24 mouse cellular contexts compared by ENCODE assay signal in genomic region chr5:51410006-51410405, GRCm38 (mm10).
DNase-seq lines count a peak whose midpoint lies in the region; ATAC-seq and TF ChIP-seq lines count a peak whose summit lies in the region.
"Had no signal": no experiment of that assay in that cellular context is flagged by ENCODE, and none has a peak within 500 bp of the region (broad histone marks: within the 10 kb centered on the region; RNA-seq: fewer than 3 reads in every experiment).

No protein-coding gene starts in this region.

- WGBS in forebrain, embryonic 14.5 days, result 16% methylated on average over 1 of the region's 1 CpGs
- 66% methylated on average over 1 of the region's 1 CpGs for WGBS in forebrain, embryonic 12.5 days
- WGBS in lung, embryonic 14.5 days, result 47% methylated on average over 1 of the region's 1 CpGs

- no peak overlapping the region for H3K27ac ChIP-seq in forebrain, embryonic 14.5 days (ENCODE audit: low read depth, low read length)
- H3K27ac ChIP-seq in forebrain, embryonic 12.5 days, result no peak overlapping the region
- no peak overlapping the region for H3K27ac ChIP-seq in lung, embryonic 14.5 days (ENCODE audit: low read depth)
- H3K27ac ChIP-seq: embryonic facial prominence, embryonic 12.5 days; embryonic facial prominence, embryonic 15.5 days; forebrain, embryonic 10.5 days; forebrain, embryonic 13.5 days had no signal

- H3K4me1 ChIP-seq in forebrain, embryonic 14.5 days (ENCODE audit: control insufficient read depth, insufficient read depth, low read length), result peaks cover 9% of the 10 kb centered on the region
- H3K4me1 ChIP-seq in forebrain, embryonic 12.5 days, result peaks cover 10% of the 10 kb centered on the region
- H3K4me1 ChIP-seq in lung, embryonic 14.5 days (ENCODE audit: insufficient read depth), result no peaks in the 10 kb centered on the region
- H3K4me1 ChIP-seq: embryonic facial prominence, embryonic 12.5 days; embryonic facial prominence, embryonic 15.5 days had no signal

- peak; percentile 58 for DNase-seq in forebrain, embryonic 14.5 days (ENCODE audit: low spot score)
- DNase-seq in lung, embryonic 14.5 days, result peak; percentile 61
- no peak for DNase-seq in lung, postnatal 25 days (ENCODE audit: low spot score)
- DNase-seq in brain, embryonic 14.5 days (ENCODE audit: low read depth), result peak; percentile 60
- DNase-seq: adrenal gland, adult 8-10 months; adrenal gland, postnatal 14 days; adrenal gland, postnatal 36 days; cerebellum, adult 11 months; cerebellum, adult 18-20 months; cerebellum, adult 8-10 months; cerebellum, adult 9-11 months; cerebellum, postnatal 14 days; cerebellum, postnatal 36 days; embryo, embryonic 11 days had no signal

- ATAC-seq in forebrain, embryonic 14.5 days, result no peak
- no peak for ATAC-seq in forebrain, embryonic 12.5 days (ENCODE audit: low FRiP score)
- ATAC-seq in lung, embryonic 14.5 days (ENCODE audit: insufficient read depth), result no peak
- ATAC-seq in megakaryocyte, adult 5-6 weeks (ENCODE audit: poor library complexity, severe bottlenecking), result no peak
- ATAC-seq: activated CD4-positive, CD25-positive, alpha-beta regulatory T cell, adult 4 months; forebrain, embryonic 13.5 days; forebrain, embryonic 16.5 days; Patski had no signal

- H3K4me3 ChIP-seq in forebrain, embryonic 14.5 days (ENCODE audit: low read depth, low read length), result no peak overlapping the region
- H3K4me3 ChIP-seq in forebrain, embryonic 12.5 days (replicated peaks), result no peak overlapping the region
- H3K4me3 ChIP-seq in lung, embryonic 14.5 days (ENCODE audit: low read depth, low read length), result no peak overlapping the region
- H3K4me3 ChIP-seq: embryonic facial prominence, embryonic 12.5 days; embryonic facial prominence, embryonic 15.5 days; erythroblast, embryonic 14.5 days; forebrain, embryonic 10.5 days; forebrain, embryonic 13.5 days had no signal

- H3K9ac ChIP-seq in forebrain, embryonic 14.5 days (ENCODE audit: low read length), result no peak overlapping the region
- no peak overlapping the region for H3K9ac ChIP-seq in forebrain, embryonic 12.5 days
- no peak overlapping the region for H3K9ac ChIP-seq in lung, embryonic 14.5 days
- H3K9ac ChIP-seq: embryonic facial prominence, embryonic 12.5 days; embryonic facial prominence, embryonic 15.5 days; forebrain, embryonic 13.5 days had no signal

- no peaks in the 10 kb centered on the region for H3K36me3 ChIP-seq in forebrain, embryonic 14.5 days (ENCODE audit: control insufficient read depth, insufficient read depth, low read length)
- H3K36me3 ChIP-seq in forebrain, embryonic 12.5 days (replicated peaks), result no peaks in the 10 kb centered on the region
- no peaks in the 10 kb centered on the region for H3K36me3 ChIP-seq in lung, embryonic 14.5 days (ENCODE audit: insufficient read depth)
- H3K36me3 ChIP-seq: embryonic facial prominence, embryonic 12.5 days; embryonic facial prominence, embryonic 15.5 days; forebrain, embryonic 10.5 days had no signal

- no peak overlapping the region for H3K4me2 ChIP-seq in forebrain, embryonic 14.5 days (ENCODE audit: low read length)
- H3K4me2 ChIP-seq in forebrain, embryonic 12.5 days, result no peak overlapping the region
- H3K4me2 ChIP-seq in lung, embryonic 14.5 days, result no peak overlapping the region
- H3K4me2 ChIP-seq: embryonic facial prominence, embryonic 12.5 days; embryonic facial prominence, embryonic 15.5 days; forebrain, embryonic 13.5 days had no signal

- no peaks in the 10 kb centered on the region for H3K9me3 ChIP-seq in forebrain, embryonic 14.5 days (replicated peaks; ENCODE audit: control insufficient read depth, low read length)
- no peaks in the 10 kb centered on the region for H3K9me3 ChIP-seq in forebrain, embryonic 12.5 days
- H3K9me3 ChIP-seq in lung, embryonic 14.5 days (ENCODE audit: low read depth, low read length), result no peaks in the 10 kb centered on the region
- H3K9me3 ChIP-seq: embryonic facial prominence, embryonic 12.5 days; embryonic facial prominence, embryonic 15.5 days; forebrain, embryonic 10.5 days; forebrain, embryonic 13.5 days had no signal

- no peak for TF ChIP-seq POLR2A in brain, embryonic 14.5 days (IDR thresholded peaks at IDR 0.05; ENCODE audit: borderline replicate concordance, extremely low read depth, insufficient read depth, insufficient read length, poor library complexity, severe bottlenecking)

- no peaks in the 10 kb centered on the region for H3K27me3 ChIP-seq in forebrain, embryonic 14.5 days (replicated peaks; ENCODE audit: control insufficient read depth, insufficient read depth, low read length)
- no peaks in the 10 kb centered on the region for H3K27me3 ChIP-seq in forebrain, embryonic 12.5 days
- no peaks in the 10 kb centered on the region for H3K27me3 ChIP-seq in lung, embryonic 14.5 days (ENCODE audit: insufficient read depth, low read length)
- H3K27me3 ChIP-seq: embryonic facial prominence, embryonic 12.5 days; embryonic facial prominence, embryonic 15.5 days; forebrain, embryonic 13.5 days; Patski had no signal

- no peak for TF ChIP-seq CTCF in lung, embryonic 14.5 days (IDR thresholded peaks at IDR 0.05; ENCODE audit: low read depth)
- no peak for TF ChIP-seq CTCF in brain, embryonic 14.5 days (IDR thresholded peaks at IDR 0.05; ENCODE audit: borderline replicate concordance, extremely low read depth, insufficient read depth, insufficient read length)
